Mouse (Mus musculus) heart, adult 2 months (tissue): ENCODE data around the gene P2rx4. TPM values are rescaled to one million over a fixed set of nuclear protein-coding genes. Genes with fewer than 3 reads are reported as not detected.

Experiments used
- DNase-seq, 2 experiments: peaks; one replicate each; pipeline ENCODE4 v3.0.0; 2021
- H3K27ac ChIP-seq: fragments of 200-600 bp; 2 replicates; pipeline ENCODE4 v1.8.1; 2022
- H3K27me3 ChIP-seq: fragments of 200-500 bp; 2 replicates; pipeline ENCODE4 v1.6.1; 2012; ENCODE audit warnings: mild to moderate bottlenecking, low read length, inconsistent platforms, mixed read lengths; ENCODE audit not compliant: control insufficient read depth, insufficient read depth
- H3K36me3 ChIP-seq: fragments of 200-500 bp; 2 replicates; pipeline ENCODE4 v1.6.1; 2012; ENCODE audit warnings: low read length, inconsistent platforms; ENCODE audit not compliant: control insufficient read depth, insufficient read depth
- H3K4me1 ChIP-seq: fragments of 200-500 bp; 2 replicates; pipeline ENCODE4 v1.6.1; 2011; ENCODE audit warnings: low read length; ENCODE audit not compliant: control insufficient read depth, insufficient read depth
- H3K4me3 ChIP-seq: fragments of 200-600 bp; 2 replicates; pipeline ENCODE4 v1.8.1; 2022
- H3K79me2 ChIP-seq: fragments of 200-500 bp; replicated peaks from 2 replicates; pipeline ENCODE4 v1.6.1; 2012; ENCODE audit warnings: mild to moderate bottlenecking, inconsistent platforms, low read length, moderate library complexity, mixed read lengths; ENCODE audit not compliant: control insufficient read depth, insufficient read depth
- H3K9ac ChIP-seq: fragments of 200-500 bp; 2 replicates; pipeline ENCODE4 v1.6.1; 2012; ENCODE audit warnings: low read depth, mild to moderate bottlenecking, control low read depth, inconsistent platforms, low read length, mixed read lengths
- CTCF ChIP-seq: fragments of 200-600 bp; IDR thresholded peaks from 2 replicates; pipeline ENCODE4 v1.8.1; 2022; ENCODE audit warnings: antibody characterized with exemption, mild to moderate bottlenecking, moderate library complexity
- EP300 ChIP-seq: fragments of 200-500 bp; IDR thresholded peaks from 2 replicates; pipeline ENCODE4 v1.6.1; 2011; ENCODE audit warnings: low read depth, low read length, control low read depth; ENCODE audit not compliant: insufficient read depth
- POLR2A ChIP-seq: fragments of 200-500 bp; IDR thresholded peaks from 2 replicates; pipeline ENCODE4 v1.6.1; 2011; ENCODE audit warnings: mild to moderate bottlenecking, low read depth, low read length, control low read depth; ENCODE audit not compliant: insufficient read depth
- WGBS: fragments of 180-500 bp; shearing (Covaris S2); methylation state at CpG from one replicate; pipeline ENCODE4 v1.1.7; 2018; 5-methylcytosine and 5-hydroxymethylcytosine counted together
- intact Hi-C: fragments of 180-260 bp; cut with DNase I; formaldehyde crosslinking; loops from one replicate; pipeline ENCODE4 v1.15.1; 2025
- polyA plus RNA-seq: library from polyadenylated mRNA; depleted of rRNA; stranded (reverse); fragments of >200 nt; gene quantifications from 2 replicates; pipeline ENCODE4 v1.2.3, GENCODE M21; 2012
- total RNA-seq, 2 experiments: library from RNA; stranded (reverse); gene quantifications; 2 replicates each; pipeline ENCODE4 v1.2.3; 2021

The P2rx4 gene
- total and polyA plus RNA-seq, 3 experiments: 17.4 to 28.9 (median 19.0) TPM

DNA sequence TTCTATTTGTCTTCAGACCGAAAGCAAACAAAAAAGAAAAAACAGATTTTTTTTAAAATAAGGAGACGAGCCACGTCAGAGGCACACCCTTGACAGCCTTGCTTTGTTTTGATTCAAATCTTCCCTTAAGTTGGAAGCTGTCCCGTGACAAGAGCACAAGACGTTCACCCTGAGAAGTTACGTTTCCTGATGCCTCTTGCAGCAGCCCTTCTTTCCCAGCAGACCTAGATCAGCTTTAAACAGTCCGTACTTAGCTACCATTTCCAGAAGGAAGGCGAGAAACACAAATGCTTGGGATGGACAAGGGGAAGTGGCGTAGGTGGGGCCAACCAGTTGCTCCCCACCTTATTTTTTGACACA is 8.7 kb upstream of the P2rx4 start:
- Histone ChIP-seq H3K36me3 (no peaks in the 10 kb centered on the region), H3K79me2 (no peaks in the 10 kb centered on the region), H3K27ac (peak overlapping the region; percentile 28), H3K27me3 (no peaks in the 10 kb centered on the region), H3K4me3 (no peak overlapping the region), H3K9ac (no peak overlapping the region), H3K4me1 (peaks cover 2% of the 10 kb centered on the region)
- intact Hi-C loops: no loop called here
- DNase-seq: no peak
- TF ChIP-seq CTCF (no peak), EP300 (no peak), POLR2A (no peak)
- 52% methylated on average over 9 of the region's 9 CpGs for whole genome bisulfite sequencing

DNA sequence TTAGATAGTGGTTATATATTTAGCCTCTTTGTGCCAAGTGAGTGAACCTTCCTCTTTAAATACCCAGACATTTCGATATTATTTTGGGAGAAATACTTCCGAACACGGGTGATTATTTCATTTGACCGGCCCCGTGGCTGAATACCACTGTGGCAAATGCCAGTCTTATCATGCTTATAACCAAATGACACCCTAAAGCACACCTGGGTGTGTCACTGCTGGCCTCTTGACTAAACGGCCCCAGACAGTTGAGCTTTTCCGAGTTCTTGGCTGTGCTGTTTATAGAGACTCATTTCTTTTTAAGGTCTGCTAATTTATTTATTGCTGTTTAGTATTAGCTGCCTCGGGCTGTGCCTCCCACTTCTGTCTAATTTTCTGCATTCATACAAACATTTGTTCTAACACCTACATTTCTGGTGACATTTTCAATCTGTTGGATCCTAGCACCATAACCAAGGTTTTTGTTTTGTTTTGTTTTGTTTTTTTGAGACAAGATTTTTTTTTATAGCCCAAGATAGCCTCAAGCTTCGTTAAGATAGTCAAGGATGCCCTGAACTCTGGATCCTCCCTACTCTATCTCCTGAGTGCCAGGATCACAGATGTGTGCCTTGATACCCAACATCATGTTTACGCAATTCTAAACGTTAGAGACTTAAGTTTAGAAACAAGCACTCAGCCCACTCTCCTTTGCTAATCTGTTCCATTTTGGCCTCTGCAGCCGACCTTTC is 7.1 kb upstream of the P2rx4 start:
- no peaks in the 10 kb centered on the region for H3K79me2 ChIP-seq
- 66% methylated on average over 12 of the region's 12 CpGs for WGBS
- no peaks in the 10 kb centered on the region; the same call in 1 of the 2 replicates for H3K4me1 ChIP-seq
- no peak for DNase-seq
- H3K9ac ChIP-seq: no peak overlapping the region
- no peak overlapping the region for H3K4me3 ChIP-seq
- H3K36me3 ChIP-seq: no peaks in the 10 kb centered on the region
- no peak overlapping the region for H3K27ac ChIP-seq
- TF ChIP-seq EP300 (no peak), CTCF (no peak), POLR2A (no peak)
- H3K27me3 ChIP-seq: no peaks in the 10 kb centered on the region
- intact Hi-C loops: no loop called here

DNA sequence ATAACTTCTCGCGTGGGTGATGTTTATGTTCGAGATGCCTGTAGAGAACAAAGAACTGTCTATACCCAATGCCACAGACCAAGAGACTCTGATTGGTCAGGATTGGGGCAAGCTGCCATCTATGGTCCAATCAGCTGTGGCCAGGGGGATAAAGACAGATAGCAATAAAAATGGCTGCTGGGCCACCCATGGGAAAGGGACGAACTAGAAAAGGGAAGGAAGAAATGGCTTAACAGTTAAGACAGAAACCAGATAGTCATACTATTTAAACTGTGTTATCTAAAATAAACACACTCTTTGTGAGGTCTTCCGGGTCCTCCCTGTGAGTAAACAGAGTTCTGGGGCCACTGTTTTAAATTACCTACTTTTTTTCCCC is 6.5 kb upstream of the P2rx4 start:
- Histone ChIP-seq H3K36me3 (no peaks in the 10 kb centered on the region), H3K9ac (no peak overlapping the region), H3K4me3 (no peak overlapping the region), H3K4me1 (no peaks in the 10 kb centered on the region; the same call in 1 of the 2 replicates), H3K27ac (no peak overlapping the region), H3K79me2 (no peaks in the 10 kb centered on the region), H3K27me3 (no peaks in the 10 kb centered on the region)
- 54% methylated on average over 5 of the region's 5 CpGs for WGBS
- DNase-seq: no peak
- intact Hi-C loops: no loop called here
- no peak for TF ChIP-seq CTCF
- TF ChIP-seq EP300: no peak
- TF ChIP-seq POLR2A: no peak

DNA sequence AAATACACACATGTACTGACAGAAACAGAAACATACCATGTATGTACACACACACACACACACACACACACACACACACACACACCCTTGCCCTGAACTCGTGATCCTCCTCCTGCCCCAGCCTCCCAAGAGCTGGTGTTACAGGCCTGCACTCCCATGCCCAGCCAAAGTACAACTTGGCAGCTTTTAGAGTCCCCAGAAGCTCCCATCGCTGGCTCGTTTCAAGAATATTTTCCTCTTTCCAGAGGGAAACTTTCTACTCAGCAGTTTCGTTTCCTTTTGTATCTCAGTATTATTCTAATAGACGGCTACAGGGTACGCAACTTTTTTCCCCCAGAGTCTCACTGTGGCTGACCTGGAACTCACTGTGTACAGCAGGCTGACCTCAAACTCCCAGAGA is 5.2 kb upstream of the P2rx4 start:
- Histone ChIP-seq H3K27me3 (no peaks in the 10 kb centered on the region), H3K79me2 (no peaks in the 10 kb centered on the region), H3K9ac (no peak overlapping the region), H3K36me3 (0 out of 2 replicates have a peak, but pooled peaks cover 2% of the 10 kb centered on the region), H3K4me3 (no peak overlapping the region), H3K27ac (no peak overlapping the region), H3K4me1 (peaks cover 4% of the 10 kb centered on the region)
- WGBS: 40% methylated on average over 6 of the region's 6 CpGs
- peak in 1 of 2 experiments; percentile 42 for DNase-seq
- no peak for TF ChIP-seq POLR2A
- TF ChIP-seq EP300: no peak
- no peak for TF ChIP-seq CTCF
- intact Hi-C loops: no loop called here

DNA sequence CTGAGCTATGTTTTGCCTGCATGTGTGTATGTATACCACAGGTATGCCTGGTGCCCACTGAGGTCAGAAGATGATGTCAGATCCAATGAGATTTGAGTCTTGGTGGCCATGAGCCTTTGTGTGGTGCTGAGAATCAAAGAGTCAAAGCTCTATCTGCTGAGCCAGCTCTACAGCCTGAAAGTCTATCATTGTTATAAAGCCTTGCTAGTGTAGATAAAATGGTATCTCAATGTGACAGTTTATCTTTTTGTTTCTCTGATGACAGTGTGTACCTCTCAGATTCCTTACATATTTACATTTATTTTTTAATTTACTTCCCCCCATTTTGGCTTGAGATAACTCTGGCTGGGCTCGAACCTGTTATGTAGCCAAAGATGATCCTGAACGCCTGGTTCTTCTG is 3.8 kb upstream of the P2rx4 start:
- no peak overlapping the region for H3K27ac ChIP-seq
- no peak overlapping the region for H3K9ac ChIP-seq
- no peaks in the 10 kb centered on the region for H3K27me3 ChIP-seq
- no peak overlapping the region for H3K4me3 ChIP-seq
- intact Hi-C loops: no loop called here
- 79% methylated on average over 2 of the region's 2 CpGs for WGBS
- H3K4me1 ChIP-seq: peaks cover 4% of the 10 kb centered on the region
- TF ChIP-seq POLR2A: no peak
- TF ChIP-seq EP300: no peak
- no peak for TF ChIP-seq CTCF
- 0 out of 2 replicates have a peak, but pooled peaks cover 2% of the 10 kb centered on the region for H3K36me3 ChIP-seq
- DNase-seq: no peak
- H3K79me2 ChIP-seq: no peaks in the 10 kb centered on the region

DNA sequence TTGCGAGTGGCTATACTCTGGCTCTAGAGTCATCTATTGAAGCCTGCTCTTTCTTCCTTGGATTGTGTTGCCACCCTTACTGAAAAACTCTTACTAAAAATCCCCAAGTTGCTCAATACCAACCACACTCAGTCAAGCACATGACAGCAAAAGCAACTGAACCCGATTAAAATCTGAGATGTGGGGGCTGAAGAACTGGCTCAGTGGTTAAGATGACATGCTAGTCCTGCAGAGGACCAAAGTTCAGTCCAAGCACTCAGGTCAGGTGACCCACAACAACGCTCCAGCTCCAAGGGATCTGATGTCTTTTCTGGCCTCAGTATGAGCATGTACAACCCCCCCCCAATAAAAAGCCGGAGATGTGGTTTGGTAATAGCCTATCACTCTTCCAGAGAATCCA is 2.8 kb upstream of the P2rx4 start:
- no peaks in the 10 kb centered on the region for H3K27me3 ChIP-seq
- WGBS: 84% methylated on average over 4 of the region's 4 CpGs
- DNase-seq: no peak
- 0 out of 2 replicates have a peak, but pooled peaks cover 2% of the 10 kb centered on the region for H3K36me3 ChIP-seq
- TF ChIP-seq CTCF: no peak
- TF ChIP-seq EP300: no peak
- no peak for TF ChIP-seq POLR2A
- H3K4me1 ChIP-seq: peaks cover 4% of the 10 kb centered on the region
- H3K79me2 ChIP-seq: no peaks in the 10 kb centered on the region
- H3K9ac ChIP-seq: no peak overlapping the region
- intact Hi-C loops: no loop called here
- H3K27ac ChIP-seq: no peak overlapping the region
- H3K4me3 ChIP-seq: no peak overlapping the region
